Mouse (Mus musculus) E14TG2a.4 (cell line): Measurements from ENCODE around the gene Rnd1.

Source experiments
- H3K27me3 ChIP-seq: 2 replicates; pipeline ENCODE4 v1.6.1; 2014; ENCODE audit warnings: low read length, control low read depth; ENCODE audit not compliant: insufficient read depth
- H3K36me3 ChIP-seq: 2 replicates; pipeline ENCODE4 v1.6.1; 2014; ENCODE audit warnings: low read length, control low read depth; ENCODE audit not compliant: insufficient read depth
- H3K4me1 ChIP-seq: replicated peaks from 2 replicates; pipeline ENCODE4 v1.6.1; 2014; ENCODE audit warnings: low read depth, low read length, control low read depth
- H3K4me3 ChIP-seq: replicated peaks from 2 replicates; pipeline ENCODE4 v1.5.1; 2014; ENCODE audit warnings: mild to moderate bottlenecking, low read length
- H3K9me3 ChIP-seq: 2 replicates; pipeline ENCODE4 v1.6.1; 2014; ENCODE audit warnings: low read length, control low read depth
- CTCF ChIP-seq: conservative IDR thresholded peaks from 2 replicates; pipeline ENCODE4 v1.5.1; 2014; ENCODE audit warnings: low read length
- NANOG ChIP-seq: IDR thresholded peaks from 2 replicates; pipeline ENCODE4 v1.6.1; 2014; ENCODE audit warnings: borderline replicate concordance, low read length, mixed read lengths
- POU5F1 ChIP-seq: IDR thresholded peaks from 2 replicates; pipeline ENCODE4 v1.6.1; 2014; ENCODE audit warnings: low read length, borderline replicate concordance

Gene Rnd1

GRCm38 (mm10) chr15:98689682-98690081, 12.4 kb upstream of the Rnd1 start:
- Histone ChIP-seq H3K4me1 (peaks cover 27% of the 10 kb centered on the region), H3K9me3 (no peaks in the 10 kb centered on the region), H3K4me3 (no peak overlapping the region), H3K36me3 (no peaks in the 10 kb centered on the region), H3K27me3 (peaks cover 14% of the 10 kb centered on the region)
- TF ChIP-seq POU5F1: no peak
- no peak for TF ChIP-seq CTCF
- TF ChIP-seq NANOG: no peak

- H3K4me1 ChIP-seq: peaks cover 14% of the 10 kb centered on the region
- no peaks in the 10 kb centered on the region for H3K9me3 ChIP-seq
- H3K27me3 ChIP-seq: peaks cover 14% of the 10 kb centered on the region
- H3K4me3 ChIP-seq: no peak overlapping the region
- H3K36me3 ChIP-seq: no peaks in the 10 kb centered on the region
- TF ChIP-seq CTCF (peak; percentile 61), POU5F1 (no peak)
Measured at GRCm38 (mm10) chr15:98685926-98686325, 8.7 kb upstream of the Rnd1 start.

GRCm38 (mm10) chr15:98683746-98684145, 6.5 kb upstream of the Rnd1 start:
- TF ChIP-seq CTCF (no peak), POU5F1 (no peak), NANOG (no peak)
- no peak overlapping the region for H3K4me3 ChIP-seq
- no peaks in the 10 kb centered on the region for H3K9me3 ChIP-seq
- H3K36me3 ChIP-seq: no peaks in the 10 kb centered on the region
- peaks cover 26% of the 10 kb centered on the region for H3K27me3 ChIP-seq
- H3K4me1 ChIP-seq: peaks cover 7% of the 10 kb centered on the region; the same call in 1 of the 2 replicates

- H3K9me3 ChIP-seq: no peaks in the 10 kb centered on the region
- no peak for TF ChIP-seq NANOG
- no peak for TF ChIP-seq CTCF
- TF ChIP-seq POU5F1: no peak
- no peak overlapping the region for H3K4me3 ChIP-seq
- H3K36me3 ChIP-seq: no peaks in the 10 kb centered on the region
- peaks cover 3% of the 10 kb centered on the region; the same call in 1 of the 2 replicates for H3K4me1 ChIP-seq
- peaks cover 30% of the 10 kb centered on the region for H3K27me3 ChIP-seq
Measured at GRCm38 (mm10) chr15:98683177-98683576, 5.9 kb upstream of the Rnd1 start.

- Histone ChIP-seq H3K27me3 (peaks cover 41% of the 10 kb centered on the region), H3K4me3 (no peak overlapping the region), H3K4me1 (peaks cover 16% of the 10 kb centered on the region), H3K9me3 (no peaks in the 10 kb centered on the region), H3K36me3 (no peaks in the 10 kb centered on the region)
- no peak for TF ChIP-seq CTCF
- no peak for TF ChIP-seq NANOG
- TF ChIP-seq POU5F1: no peak
Measured at GRCm38 (mm10) chr15:98681633-98682032, 4.4 kb upstream of the Rnd1 start.

- H3K4me3 ChIP-seq: no peak overlapping the region
- peaks cover 25% of the 10 kb centered on the region for H3K4me1 ChIP-seq
- no peak for TF ChIP-seq POU5F1
- no peak for TF ChIP-seq CTCF
- no peak for TF ChIP-seq NANOG
- H3K9me3 ChIP-seq: no peaks in the 10 kb centered on the region
- H3K36me3 ChIP-seq: no peaks in the 10 kb centered on the region
- H3K27me3 ChIP-seq: peaks cover 51% of the 10 kb centered on the region
Measured at GRCm38 (mm10) chr15:98680660-98681059, 3.4 kb upstream of the Rnd1 start.

- Histone ChIP-seq H3K4me1 (peaks cover 44% of the 10 kb centered on the region), H3K27me3 (peaks cover 58% of the 10 kb centered on the region), H3K4me3 (no peak overlapping the region), H3K9me3 (peaks cover 13% of the 10 kb centered on the region), H3K36me3 (peaks cover 7% of the 10 kb centered on the region)
- TF ChIP-seq CTCF: no peak
- TF ChIP-seq NANOG: no peak
- TF ChIP-seq POU5F1: no peak
Measured at GRCm38 (mm10) chr15:98677977-98678376, 716 bp upstream of the Rnd1 start.

- Histone ChIP-seq H3K4me1 (peaks cover 44% of the 10 kb centered on the region), H3K4me3 (peak overlapping the region; percentile 79), H3K36me3 (peaks cover 17% of the 10 kb centered on the region), H3K27me3 (peaks cover 50% of the 10 kb centered on the region), H3K9me3 (peaks cover 23% of the 10 kb centered on the region)
- TF ChIP-seq CTCF (no peak), POU5F1 (no peak)
Measured at GRCm38 (mm10) chr15:98676471-98676870, 790 bp downstream of the Rnd1 start.

GRCm38 (mm10) chr15:98675634-98676250, 1.5 kb downstream of the Rnd1 start:
- H3K4me1 ChIP-seq: peaks cover 45% of the 10 kb centered on the region
- H3K27me3 ChIP-seq: peaks cover 50% of the 10 kb centered on the region
- H3K4me3 ChIP-seq: peak overlapping the region; percentile 79
- H3K9me3 ChIP-seq: peaks cover 23% of the 10 kb centered on the region
- H3K36me3 ChIP-seq: peaks cover 17% of the 10 kb centered on the region
- no peak for TF ChIP-seq NANOG
- TF ChIP-seq CTCF: no peak
- TF ChIP-seq POU5F1: no peak
